Comparison of ENCODE assay signal across 17 mouse cellular contexts in genomic region chr3:116171461-116171860, GRCm38 (mm10). TPM values are rescaled to one million over a fixed set of nuclear protein-coding genes. Genes with fewer than 3 reads are reported as not detected.
DNase-seq lines count a peak whose midpoint lies in the region.
"Had no signal": no experiment of that assay in that cellular context is flagged by ENCODE, and none has a peak within 500 bp of the region (broad histone marks: within the 10 kb centered on the region; RNA-seq: fewer than 3 reads in every experiment).

No protein-coding gene starts in this region.

- intact Hi-C loops in heart, postnatal 25 days (cut with DNase I), result no loop called here
- intact Hi-C loops in heart, postnatal 36 days (cut with DNase I), result no loop called here

- DNase-seq in heart, adult 11 months, result peak; percentile 95
- DNase-seq in heart, postnatal 25 days (ENCODE audit: low spot score), result no peak
- peak; percentile 26 to 50 for DNase-seq in heart, adult 9 months (ENCODE audit: low spot score in 2 of 2)
- no peak for DNase-seq in heart, postnatal 36 days
- peak; percentile 38 for DNase-seq in kidney, adult 9 months
- DNase-seq in kidney, postnatal 14 days, result no peak
- no peak for DNase-seq in retina, embryonic 14.5 days (ENCODE audit: low spot score)
- DNase-seq: adrenal gland, adult 2 months; adrenal gland, postnatal 14 days; B cell, adult 2 months; cerebellum, adult 11 months; cerebellum, adult 2 months; cerebellum, adult 9-11 months; cerebellum, postnatal 25 days; forebrain, postnatal 0 days; gastrocnemius, postnatal 36 days; heart, postnatal 14 days had no signal

RNA-seq across cellular contexts. Expression of gene Vcam1, which starts 42.0 kb away (rescaled TPM):
- 10 to 100 TPM; 14.7 to 17.1 TPM for total RNA-seq in heart, postnatal 25 days (2021)
- 10 to 100 TPM; 15.0 to 15.6 TPM for total RNA-seq in heart, postnatal 36 days (2021)

Comparison
In these comparisons a context has a peak if more than half of its experiments do, and no peak if none do; other contexts are left out.
1. DNase-seq: peak in heart, adult 11 months (single experiment), heart, adult 9 months (2 of 2) and kidney, adult 9 months (single experiment); none in heart, postnatal 25 days (single experiment), heart, postnatal 36 days (0 of 2), kidney, postnatal 14 days (single experiment) and retina, embryonic 14.5 days (single experiment).